Mouse (Mus musculus): ENCODE results near the gene Odf4. TPM values are rescaled to one million over a fixed set of nuclear protein-coding genes. Genes with fewer than 3 reads are reported as not detected.
"Not testable (repeated sequence)": the region's sequence is repeated elsewhere in the genome, so short reads cannot be mapped to it uniquely, and the experiment has no call there.

Gene Odf4
- total RNA-seq, 2 experiments from 2014 or later = not detected

DNA sequence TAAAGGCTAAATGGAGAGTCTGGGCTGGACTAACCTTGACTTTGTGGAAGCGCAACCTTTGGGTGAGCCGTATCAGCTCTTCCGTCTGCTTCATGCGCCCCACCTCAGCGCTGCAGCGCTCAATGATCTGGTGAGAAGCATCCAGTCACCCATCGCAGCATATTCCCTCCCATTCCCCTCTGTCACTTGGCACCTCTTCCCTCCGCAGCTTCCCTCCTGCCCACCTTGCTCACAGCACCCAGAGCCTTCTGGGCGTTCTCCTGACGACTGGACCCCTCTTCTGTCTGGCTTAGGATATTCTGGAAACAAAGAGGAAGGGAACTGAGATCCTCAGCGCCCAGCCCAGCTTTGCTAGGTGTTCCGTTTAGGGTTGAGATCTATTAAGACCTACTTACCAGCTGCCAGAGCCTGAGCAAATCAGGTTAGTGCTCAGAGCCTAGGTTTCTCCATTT is 20.7 kb upstream of the Odf4 start:
- no peak for DNase-seq
- intact Hi-C loops (cut with DNase I) = no loop called here

DNA sequence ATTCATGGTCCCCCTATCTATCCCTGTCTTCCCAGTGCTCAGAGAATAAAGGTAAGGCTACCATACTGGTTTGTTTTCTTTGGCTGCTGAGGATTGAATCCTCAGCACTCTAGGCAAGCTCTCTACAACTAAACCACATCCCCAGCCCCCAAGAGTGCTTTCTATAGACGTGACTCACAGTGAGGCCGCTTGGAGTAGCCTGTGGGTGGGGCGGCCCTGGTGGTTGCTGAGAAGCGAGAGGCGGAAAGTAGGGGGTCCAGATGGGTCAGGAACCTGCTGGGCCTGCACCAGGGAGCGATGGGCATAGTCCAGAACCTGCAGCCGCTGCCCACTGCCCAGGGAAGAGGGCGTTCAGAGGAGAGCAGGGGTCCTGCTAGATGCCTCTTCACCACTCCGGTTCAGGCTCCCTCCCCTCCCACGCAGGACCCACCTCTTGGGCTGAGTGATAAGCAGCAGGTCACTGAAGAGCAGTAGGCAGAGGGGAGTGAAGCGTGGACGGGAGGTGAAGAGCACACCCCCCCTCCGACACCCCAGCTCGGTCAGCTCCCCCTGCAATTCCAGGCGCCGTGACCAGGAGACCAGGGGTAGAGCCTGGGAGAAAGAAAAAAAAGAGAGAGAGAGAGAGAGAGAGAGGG is 20.0 kb upstream of the Odf4 start:
- intact Hi-C loops (cut with DNase I) = no loop called here
- DNase-seq = no peak

DNA sequence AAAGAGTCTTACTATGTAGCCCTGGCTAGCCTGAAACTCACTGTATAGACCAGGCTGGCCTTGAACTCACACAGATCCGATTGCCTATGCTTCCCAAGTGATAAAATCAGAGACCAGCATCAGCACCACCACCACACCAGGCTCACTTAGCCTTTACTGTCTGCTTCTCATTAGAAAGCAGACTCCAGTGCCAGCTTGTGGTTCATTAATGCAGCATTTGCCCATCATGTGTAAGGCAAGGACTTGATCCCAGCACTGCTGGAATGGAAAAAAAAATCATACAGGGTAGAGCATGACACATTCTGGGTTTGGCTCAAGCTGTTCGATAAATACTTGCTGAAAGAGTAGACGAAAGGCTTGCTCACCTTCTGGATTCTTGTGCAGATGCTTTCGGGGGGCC is 19.1 kb upstream of the Odf4 start:
- no peak for DNase-seq
- intact Hi-C loops (cut with DNase I) = no loop called here

DNA sequence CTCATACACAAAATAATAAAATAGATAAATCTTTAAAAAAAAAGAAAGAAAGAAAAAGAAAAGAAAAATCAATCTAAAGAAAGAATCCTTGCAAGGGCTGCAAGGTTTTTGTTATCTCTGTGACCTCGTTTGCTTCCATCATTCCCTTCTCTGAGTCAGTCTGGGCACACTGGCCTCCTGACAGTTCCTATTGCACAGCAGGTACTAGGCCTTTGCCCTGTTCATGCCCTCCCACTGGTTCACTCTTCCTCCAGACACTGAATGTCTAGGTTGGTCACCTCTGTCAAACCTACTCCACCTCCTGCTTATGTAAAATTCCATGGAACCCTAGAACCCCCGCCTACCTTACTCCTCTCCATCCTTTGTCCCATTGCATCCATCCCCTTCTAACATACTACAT is 18.4 kb upstream of the Odf4 start:
- DNase-seq = no peak
- intact Hi-C loops (cut with DNase I) = no loop called here

DNA sequence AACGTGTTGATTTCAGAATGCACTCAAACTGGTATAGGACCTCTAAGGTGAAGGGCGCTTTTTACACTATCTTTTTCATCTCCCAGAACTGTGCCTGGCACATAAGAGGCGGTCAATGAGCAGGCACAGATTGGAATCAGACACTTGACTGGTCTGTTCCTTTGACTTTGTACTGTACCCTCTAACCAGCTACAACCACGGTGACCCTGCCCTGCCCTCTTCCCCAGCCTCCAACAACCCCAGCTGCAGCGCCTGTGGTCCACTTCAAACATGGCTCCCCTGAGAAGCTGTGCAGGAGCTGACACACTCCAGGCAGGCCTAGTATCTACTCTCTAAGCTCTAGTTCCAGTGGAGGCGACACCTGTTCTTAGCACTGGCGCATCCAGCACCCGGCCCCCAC is 15.8 kb upstream of the Odf4 start:
- intact Hi-C loops (cut with DNase I) = no loop called here
- no peak for DNase-seq

DNA sequence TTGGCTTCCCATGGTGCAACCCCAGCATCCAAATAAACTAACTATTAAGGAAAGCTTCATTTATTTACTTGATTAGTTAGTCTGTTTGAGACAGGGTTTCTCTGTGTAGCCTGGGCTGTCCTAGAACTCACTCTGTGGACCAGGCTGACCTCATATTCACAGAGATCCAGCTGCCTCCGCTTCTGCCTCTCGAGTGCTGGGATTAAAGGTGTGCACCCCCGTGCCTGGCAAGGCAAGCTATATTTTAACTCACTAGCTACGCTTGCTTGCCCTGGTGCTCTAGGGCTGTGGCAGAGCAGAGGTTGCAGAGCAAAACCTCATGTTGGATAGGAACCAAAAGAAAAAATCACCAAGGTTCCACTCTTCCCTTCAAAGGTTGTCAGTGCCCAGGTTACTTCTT is 13.6 kb upstream of the Odf4 start:
- no peak for DNase-seq
- intact Hi-C loops (cut with DNase I) = no loop called here

DNA sequence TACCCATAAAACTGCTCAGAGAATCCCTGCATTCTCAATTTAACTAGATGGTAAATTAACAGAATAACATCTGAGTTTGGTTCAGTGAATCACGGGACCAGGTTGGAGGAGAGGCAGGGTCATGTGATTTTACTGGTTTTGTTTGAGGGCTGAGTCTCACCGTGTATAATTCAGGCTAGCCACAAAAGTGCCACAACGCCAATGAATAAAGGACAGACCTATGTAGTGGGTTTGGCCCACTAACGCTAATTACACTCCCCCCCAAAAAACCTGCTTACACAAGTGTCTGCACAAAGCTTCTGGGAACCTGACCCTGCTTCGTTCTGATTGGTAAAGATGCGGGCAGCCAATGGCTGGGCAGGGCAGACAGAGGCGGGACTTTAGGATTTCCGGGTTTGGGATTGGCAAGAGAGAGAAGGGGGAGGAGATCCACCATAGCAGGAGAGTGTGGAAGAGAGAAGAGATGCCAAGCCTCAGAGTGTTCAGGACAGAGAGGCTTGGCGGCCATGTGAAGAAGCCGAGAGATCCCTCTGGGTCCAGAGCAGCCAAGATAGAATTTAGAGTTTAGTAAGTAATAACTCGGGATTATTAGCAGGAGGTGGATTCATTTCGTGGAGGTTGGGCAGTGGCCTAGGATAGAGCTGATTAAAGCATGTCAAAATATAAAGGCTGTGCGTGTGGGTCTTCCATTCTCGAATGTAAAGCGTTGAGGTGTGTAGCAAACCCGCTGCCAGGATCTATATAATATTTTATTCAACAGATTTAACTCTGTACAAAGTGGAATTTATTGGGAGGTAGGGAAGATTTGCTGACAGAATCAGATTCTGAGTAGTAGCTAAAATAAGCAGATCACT is 12.8 kb upstream of the Odf4 start:
- intact Hi-C loops (cut with DNase I) = no loop called here
- DNase-seq = peak; percentile 73 to 79

DNA sequence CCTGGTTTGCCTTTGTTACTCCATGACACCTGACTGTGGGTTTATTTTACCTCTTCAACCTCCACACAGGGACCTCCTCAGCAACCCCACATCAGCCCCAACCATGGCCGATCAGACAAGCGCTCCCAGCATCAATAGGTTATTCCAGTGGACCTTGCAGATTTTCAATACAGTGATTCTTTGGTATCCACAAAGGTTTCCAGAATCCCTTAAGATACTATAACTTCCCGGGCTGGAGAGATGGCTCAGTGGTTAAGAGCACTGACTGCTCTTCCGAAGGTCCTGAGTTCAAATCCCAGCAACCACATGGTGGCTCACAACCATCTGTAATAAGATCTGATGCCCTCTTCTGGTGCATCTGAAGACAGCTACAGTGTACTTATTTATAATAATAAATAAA is 10.1 kb upstream of the Odf4 start:
- not testable (repeated sequence) for DNase-seq

DNA sequence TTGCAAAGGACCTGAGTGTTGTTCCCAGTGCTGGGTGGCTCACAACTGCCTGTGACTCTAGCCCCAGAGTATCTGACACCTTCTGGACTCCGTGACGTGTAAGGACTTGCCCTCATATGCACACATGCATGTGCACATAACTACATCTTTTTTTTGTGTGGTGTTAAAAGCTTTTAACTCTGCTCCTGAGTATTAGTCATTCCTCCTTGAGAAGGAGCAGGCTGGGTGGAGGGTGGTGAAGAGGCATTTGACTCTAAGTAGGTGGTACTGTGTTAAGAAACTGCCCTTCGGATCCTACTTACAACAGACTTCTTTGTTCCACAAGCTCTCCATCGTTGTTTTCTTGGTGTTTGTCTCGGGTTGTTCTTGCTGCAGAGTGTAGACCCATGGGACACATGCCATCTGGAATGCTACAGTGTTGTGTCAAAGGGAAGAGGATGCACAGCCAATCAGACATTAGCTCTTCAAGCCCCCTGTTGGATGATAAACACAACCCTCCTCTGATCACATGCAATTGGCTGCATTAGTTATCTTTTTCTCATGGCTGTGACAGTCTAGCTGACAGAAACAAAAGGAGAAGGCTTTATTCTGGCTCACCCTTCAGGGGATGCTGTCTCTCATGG is 7.1 kb upstream of the Odf4 start:
- intact Hi-C loops (cut with DNase I) = no loop called here

More for the DNA sequence above, 10.1 kb upstream of the Odf4 start:
- intact Hi-C loops (cut with DNase I) = not testable (repeated sequence)

DNA sequence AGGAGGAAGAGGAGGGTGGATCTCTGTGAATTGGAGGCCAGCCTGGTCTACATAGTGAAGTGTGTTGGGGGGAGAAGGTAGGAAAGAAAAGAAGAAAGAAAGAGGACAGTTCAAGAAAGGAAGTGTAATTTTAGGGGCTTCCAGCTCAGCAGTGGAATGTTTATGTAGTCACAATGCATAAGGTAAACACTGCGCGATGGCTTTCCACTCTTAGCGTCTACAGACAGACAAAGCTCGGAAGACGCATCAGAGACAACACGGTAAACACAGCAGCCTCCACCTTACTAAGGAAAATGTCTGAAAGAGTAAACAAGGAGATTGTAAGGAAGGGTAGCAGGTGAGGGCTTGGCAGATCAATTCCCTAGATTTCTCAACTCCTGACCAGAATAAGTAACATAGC is 3.1 kb upstream of the Odf4 start:
- DNase-seq = no peak
- intact Hi-C loops (cut with DNase I) = no loop called here

More for the DNA sequence above, 7.1 kb upstream of the Odf4 start:
- DNase-seq = no peak

DNA sequence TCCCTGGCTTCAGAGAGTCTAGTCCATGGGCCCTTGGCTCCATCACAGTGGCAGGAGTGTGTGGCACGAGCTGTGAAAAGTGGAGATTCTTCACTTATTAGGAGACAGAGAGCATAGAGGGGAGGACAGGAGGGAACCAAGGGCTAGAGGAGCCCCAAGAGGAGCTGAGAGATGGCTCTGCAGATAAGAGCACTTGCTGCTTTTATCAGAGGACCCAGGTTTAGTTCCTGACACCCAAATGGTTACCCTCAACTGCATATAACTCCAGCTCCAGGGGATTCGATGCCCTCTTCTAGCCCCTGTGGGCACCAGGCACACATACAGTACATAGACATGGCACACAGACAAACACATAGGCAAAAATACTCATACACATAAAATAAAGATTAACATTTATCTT is 2.1 kb downstream of the Odf4 start:
- intact Hi-C loops (cut with DNase I) = no loop called here
- no peak for DNase-seq

DNA sequence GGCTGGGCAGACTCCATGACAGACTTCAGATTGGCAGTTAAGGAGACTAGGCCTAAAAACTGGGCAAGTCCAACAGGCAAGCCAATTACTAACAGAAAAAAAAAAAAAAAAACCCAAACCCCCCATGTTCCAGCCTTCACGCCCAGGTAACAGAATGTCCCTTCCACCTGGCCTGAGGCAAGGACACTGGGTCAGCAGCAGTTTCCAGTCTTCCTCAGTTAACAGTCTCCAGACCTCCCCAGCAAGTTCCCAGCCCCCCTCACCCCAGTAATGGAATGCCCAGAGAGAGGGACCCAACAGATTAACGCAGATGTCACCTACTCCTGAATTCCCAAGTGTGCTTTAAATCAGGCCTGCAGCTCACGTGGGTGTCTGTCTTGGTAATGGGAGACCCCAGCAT is 3.7 kb downstream of the Odf4 start:
- intact Hi-C loops (cut with DNase I) = no loop called here
- DNase-seq = no peak

DNA sequence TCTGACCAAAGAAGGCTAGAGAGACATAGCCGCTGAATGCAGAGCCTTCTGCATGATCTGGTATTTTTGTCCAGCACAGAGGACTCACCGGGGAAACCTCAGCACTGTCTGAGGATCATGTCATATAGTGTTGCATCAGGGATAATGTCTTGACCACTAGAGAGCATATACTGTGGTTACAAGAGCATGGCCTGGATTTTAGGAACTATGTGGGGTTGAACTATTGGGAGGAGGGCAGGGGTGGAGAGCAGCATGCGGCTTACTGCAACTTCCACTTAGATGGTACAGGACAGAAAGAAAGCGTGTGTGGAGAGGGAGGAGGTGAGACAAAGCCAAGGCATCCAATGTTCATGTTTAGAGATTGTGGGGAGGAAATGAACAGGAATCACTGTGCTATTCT is 12.3 kb downstream of the Odf4 start:
- intact Hi-C loops (cut with DNase I) = no loop called here
- no peak for DNase-seq

DNA sequence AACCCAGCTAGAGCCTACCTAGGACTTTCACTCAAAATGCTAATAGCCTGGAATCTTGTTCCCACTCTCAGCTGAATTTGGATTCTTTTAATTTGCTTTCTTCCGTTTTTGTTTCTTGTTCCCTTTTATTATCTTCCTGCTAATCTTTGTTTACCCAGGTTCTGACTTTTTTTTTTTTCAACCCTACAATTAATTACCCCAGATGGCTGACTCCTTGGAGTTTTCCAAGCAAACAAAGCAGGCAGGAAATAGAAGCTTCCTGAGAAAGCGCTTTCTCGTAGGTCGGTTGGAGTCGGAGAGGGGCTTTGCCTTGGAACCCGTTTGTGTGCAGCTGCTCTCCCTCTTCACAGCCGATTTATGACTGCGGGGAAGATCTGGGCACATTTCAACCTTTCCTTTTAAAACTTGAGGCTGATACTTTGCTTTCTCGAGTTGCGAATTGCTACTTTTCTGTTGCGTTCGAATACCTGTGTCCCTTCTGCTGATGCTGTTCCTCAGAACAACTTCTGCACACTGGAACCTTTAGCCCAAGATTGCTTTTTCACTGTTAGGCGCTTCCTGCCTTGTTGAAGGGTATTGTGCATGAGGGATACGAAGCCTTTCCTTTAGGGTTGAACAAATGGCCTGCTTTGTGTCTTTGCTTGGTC is 15.2 kb downstream of the Odf4 start:
- no peak for DNase-seq
- intact Hi-C loops (cut with DNase I) = no loop called here

DNA sequence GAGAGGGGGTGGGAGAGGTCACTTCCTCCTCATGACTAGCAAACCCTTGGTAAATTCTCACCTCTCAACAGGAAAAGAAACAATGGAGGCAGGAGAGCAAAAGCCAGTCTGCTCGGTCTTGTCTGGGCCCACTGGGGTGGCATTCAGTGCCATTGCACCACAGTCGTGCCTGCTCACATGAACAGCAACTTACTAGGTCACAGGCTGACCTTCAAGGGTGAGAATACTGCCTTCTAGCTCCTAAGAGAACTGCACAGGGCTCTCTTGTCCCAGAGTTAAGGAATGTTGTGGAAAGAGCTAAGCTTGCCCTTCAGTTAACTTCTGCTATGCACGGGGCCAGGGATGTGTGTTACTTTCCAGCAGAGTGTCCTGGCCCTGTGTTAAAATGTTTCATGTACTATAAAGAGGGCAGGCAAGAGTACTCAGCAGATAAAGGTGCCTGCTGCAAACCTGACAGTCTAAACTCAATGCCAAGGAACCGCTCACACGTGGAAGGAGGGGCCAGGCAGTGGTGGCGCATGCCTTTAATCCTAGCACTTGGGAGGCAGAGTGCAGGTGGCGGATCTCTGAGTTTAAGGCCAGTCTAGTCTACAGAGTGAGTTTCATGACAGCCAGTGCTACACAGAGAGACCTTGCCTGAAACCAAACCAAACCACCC is 17.9 kb downstream of the Odf4 start:
- intact Hi-C loops (cut with DNase I) = loop anchor here (5.0 to 10.0 kb wide), 2 partner anchors 43 to 216 kb away; partner anchors contain the start of genes 9130213A22Rik, Aloxe3 and Hes7
- DNase-seq = no peak

DNA sequence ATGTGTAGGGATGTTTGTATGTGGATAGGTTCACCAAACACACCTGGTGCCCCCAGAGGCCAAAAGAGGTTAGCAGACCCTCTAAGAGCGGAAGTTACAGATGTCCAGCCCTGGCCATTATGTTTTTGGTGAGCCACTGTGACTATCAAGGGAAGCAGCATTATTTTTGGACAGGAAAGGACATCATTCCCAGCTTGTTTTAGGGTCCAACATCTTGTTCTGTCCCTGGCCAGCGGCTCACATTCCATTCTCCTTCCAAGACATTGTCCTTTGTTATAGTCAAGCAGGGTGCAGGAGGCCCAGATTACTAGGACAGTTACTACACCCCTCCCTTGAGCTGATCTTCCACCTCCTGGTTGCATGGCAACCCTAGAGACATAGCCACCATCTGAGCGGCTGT is 19.6 kb downstream of the Odf4 start:
- intact Hi-C loops (cut with DNase I) = loop anchor here (5.0 to 10.0 kb wide), 2 partner anchors 45 to 218 kb away; partner anchors contain the start of genes 9130213A22Rik, Aloxe3 and Hes7
- DNase-seq = no peak

DNA sequence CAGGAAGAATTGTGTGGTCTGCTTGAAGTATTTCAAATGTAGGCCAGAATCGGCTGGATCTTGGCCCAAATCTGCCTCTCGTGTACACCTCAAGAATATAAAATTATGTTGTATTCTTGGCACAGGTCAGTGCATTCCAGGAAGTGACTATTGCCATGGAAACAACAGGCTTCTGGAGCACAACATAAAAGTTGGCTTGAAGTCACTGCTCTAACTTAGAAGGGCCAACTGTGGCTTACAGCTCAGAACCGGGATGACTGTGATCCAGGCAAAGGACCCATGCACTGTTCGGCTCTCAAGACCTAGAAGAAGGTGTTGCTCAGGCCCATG is 20.5 kb downstream of the Odf4 start:
- intact Hi-C loops (cut with DNase I) = loop anchor here (5.0 to 10.0 kb wide), 2 partner anchors 46 to 218 kb away; partner anchors contain the start of genes 9130213A22Rik, Aloxe3 and Hes7
- DNase-seq = no peak

DNA sequence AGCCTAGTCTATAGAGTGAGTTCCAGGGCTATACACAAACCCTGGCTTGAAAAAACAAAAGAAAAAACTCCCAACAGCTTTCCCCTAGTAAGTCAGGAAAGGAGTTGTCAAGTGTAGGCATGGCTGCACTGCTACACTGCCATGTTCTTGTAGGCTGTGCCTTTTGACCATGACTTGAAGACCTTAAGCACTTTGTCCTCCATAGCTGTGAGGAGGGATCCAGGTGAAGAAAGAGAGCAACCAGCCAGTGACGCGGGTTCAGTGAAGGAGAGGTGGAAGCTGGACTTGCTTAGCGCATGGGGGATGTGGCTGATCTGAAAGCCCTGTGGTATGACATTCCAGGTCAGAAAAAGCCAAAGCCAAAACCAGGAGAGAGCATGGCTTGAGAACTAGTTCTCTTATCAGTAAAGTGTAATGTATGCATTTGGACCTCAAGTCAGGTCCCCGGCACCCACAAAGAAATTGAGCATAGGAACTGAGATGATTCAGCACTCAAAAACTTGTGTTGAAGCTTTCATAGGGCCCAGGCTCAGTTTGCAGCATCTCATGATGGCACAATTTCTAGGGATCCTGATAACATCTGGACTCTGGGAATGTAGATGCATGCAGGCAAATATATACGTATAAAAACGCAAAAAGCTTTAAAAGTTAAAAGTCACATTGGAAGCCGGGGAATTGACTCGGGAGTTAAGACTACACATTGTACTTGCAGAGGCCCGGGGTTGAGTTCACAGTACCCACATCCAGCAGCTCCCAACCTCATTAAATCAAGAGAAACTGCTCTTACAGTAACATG is 21.0 kb downstream of the Odf4 start:
- intact Hi-C loops (cut with DNase I) = loop anchor here (2.0 to 10.0 kb wide), 4 partner anchors 46 to 219 kb away; partner anchors contain the start of genes 9130213A22Rik, Aloxe3 and Hes7
- DNase-seq = no peak

DNA sequence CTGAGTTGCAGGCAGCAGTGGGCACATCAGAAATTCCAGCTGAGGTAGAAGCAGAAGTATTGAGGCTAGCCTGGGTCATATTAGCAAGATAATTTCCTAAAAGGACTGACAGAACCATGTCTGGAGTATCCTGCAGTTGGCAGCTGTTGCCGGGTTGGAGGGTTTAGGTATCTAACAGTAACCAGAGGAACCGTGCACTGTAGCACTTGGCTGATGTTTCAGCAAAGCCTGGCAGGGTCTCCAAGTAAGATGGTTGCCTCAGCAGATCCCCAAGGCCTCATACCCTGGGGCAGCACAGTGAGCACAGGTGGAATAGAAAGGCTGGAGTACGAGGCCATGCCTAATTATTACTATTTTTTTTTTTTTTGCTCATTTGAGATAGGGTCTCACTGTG is 21.7 kb downstream of the Odf4 start:
- intact Hi-C loops (cut with DNase I) = loop anchor here (2.0 to 10.0 kb wide), 4 partner anchors 47 to 220 kb away; partner anchors contain the start of genes 9130213A22Rik, Aloxe3 and Hes7
- DNase-seq = no peak

All from gastrocnemius, postnatal 36 days (tissue).